Mouse (Mus musculus) liver (tissue): ENCODE measurements around the gene Nxpe3.

Experiments used
- DNase-seq: peaks from one replicate; pipeline ENCODE4 v3.0.0-alpha.2; 2020; ENCODE audit warnings: mixed read lengths

Nxpe3 gene

GRCm38 (mm10) chr16:55835798-55836197 lies 59.3 kb downstream of the Nxpe3 start:
- no peak for DNase-seq

- no peak for DNase-seq
Observed at GRCm38 (mm10) chr16:55832617-55833016, 62.5 kb downstream of the Nxpe3 start.

- DNase-seq: no peak
Observed at GRCm38 (mm10) chr16:55832040-55832439, 63.0 kb downstream of the Nxpe3 start.

GRCm38 (mm10) chr16:55831451-55831850 lies 63.6 kb downstream of the Nxpe3 start:
- DNase-seq: no peak

GRCm38 (mm10) chr16:55823398-55824155 lies 71.5 kb downstream of the Nxpe3 start:
- no peak for DNase-seq

- no peak for DNase-seq
Observed at GRCm38 (mm10) chr16:55822741-55823397, 72.2 kb downstream of the Nxpe3 start.

- peak; percentile 92 for DNase-seq
Observed at GRCm38 (mm10) chr16:55821997-55822740, 72.9 kb downstream of the Nxpe3 start.

GRCm38 (mm10) chr16:55821571-55821981 lies 73.5 kb downstream of the Nxpe3 start:
- DNase-seq: peak; percentile 10

GRCm38 (mm10) chr16:55820916-55821570 lies 74.0 kb downstream of the Nxpe3 start:
- DNase-seq: no peak

- no peak for DNase-seq
Observed at GRCm38 (mm10) chr16:55820161-55820915, 74.7 kb downstream of the Nxpe3 start.

GRCm38 (mm10) chr16:55819186-55819861 lies 75.8 kb downstream of the Nxpe3 start:
- DNase-seq: no peak

GRCm38 (mm10) chr16:55817717-55818515 lies 77.2 kb downstream of the Nxpe3 start:
- DNase-seq: no peak

- no peak for DNase-seq
Observed at GRCm38 (mm10) chr16:55816202-55816941, 78.7 kb downstream of the Nxpe3 start.

GRCm38 (mm10) chr16:55815466-55815865 lies 79.6 kb downstream of the Nxpe3 start:
- DNase-seq: no peak

GRCm38 (mm10) chr16:55814686-55815085 lies 80.4 kb downstream of the Nxpe3 start:
- no peak for DNase-seq

- no peak for DNase-seq
Observed at GRCm38 (mm10) chr16:55813916-55814315, 81.2 kb downstream of the Nxpe3 start.

- DNase-seq: no peak
Observed at GRCm38 (mm10) chr16:55811792-55812191, 83.3 kb downstream of the Nxpe3 start.

- no peak for DNase-seq
Observed at GRCm38 (mm10) chr16:55809779-55810514, 85.1 kb downstream of the Nxpe3 start.

GRCm38 (mm10) chr16:55809345-55809744 lies 85.7 kb downstream of the Nxpe3 start:
- no peak for DNase-seq
